Mouse (Mus musculus) MEL-GATA-1-ER (cell line): ENCODE measurements around the gene 4930447C04Rik.

ENCODE experiments used
- DNase-seq: peaks from one replicate; pipeline ENCODE4 v3.0.0-alpha.2; 2012; ENCODE audit warnings: low read depth; ENCODE audit errors: extremely low read depth

4930447C04Rik gene

GRCm38 (mm10) chr12:72841500-72841899 is 99.1 kb downstream of the 4930447C04Rik start:
- DNase-seq = no peak

- DNase-seq = no peak
Measured at GRCm38 (mm10) chr12:72837302-72837701, 103.3 kb downstream of the 4930447C04Rik start.

- no peak for DNase-seq
Measured at GRCm38 (mm10) chr12:72835518-72836015, 105.0 kb downstream of the 4930447C04Rik start.

- DNase-seq = no peak
Measured at GRCm38 (mm10) chr12:72834773-72835517, 105.6 kb downstream of the 4930447C04Rik start.

DNA sequence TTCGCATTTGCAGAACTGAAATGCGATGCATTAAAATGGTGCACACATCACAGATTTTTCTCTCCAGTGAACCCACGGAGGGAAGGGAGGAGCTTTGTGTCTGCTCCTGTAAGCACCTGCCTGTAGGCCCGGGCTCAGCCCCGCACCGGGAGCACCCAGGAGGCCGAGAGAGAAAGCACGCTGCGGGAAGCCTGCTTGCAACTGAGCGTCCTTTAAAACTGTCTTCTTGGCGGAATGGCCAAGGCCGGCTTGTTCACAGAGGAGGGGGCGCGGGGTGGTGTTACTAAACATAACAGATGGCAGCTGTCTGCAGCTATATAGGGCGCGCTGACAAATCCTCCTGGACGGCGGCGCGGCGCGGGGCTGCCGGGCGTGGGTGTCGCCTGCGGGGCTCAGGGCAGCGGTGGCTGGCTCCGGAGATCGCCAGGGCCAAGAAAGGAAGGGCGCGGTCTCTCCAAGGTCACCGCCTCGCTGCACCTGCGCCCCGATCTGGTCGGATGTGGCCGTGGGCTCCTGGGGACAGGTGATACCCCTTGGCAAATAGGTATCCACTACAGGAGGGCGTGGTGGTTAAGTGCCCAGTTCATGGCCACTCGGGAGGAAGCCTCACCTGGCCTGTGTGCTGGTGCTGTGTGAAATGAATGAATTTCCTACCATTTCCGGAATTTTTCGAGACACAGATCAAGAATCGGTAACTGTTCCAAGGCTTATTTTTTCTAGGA is 108.7 kb downstream of the 4930447C04Rik start:
- no peak for DNase-seq
